Mouse (Mus musculus): ENCODE measurements around the gene Bbox1. TPM values are rescaled to one million over a fixed set of nuclear protein-coding genes. Genes with fewer than 3 reads are reported as not detected.

Gene Bbox1
- polyA plus RNA-seq, 1 experiment, result 0.27 TPM

- no peak overlapping the region for H3K4me3 ChIP-seq (ENCODE audit: control insufficient read depth, insufficient read depth, low read length)
- TF ChIP-seq CTCF (IDR thresholded peaks at IDR 0.05; ENCODE audit: borderline replicate concordance, control insufficient read depth, extremely low read depth, insufficient read depth, low read length, poor library complexity), result no peak
- TF ChIP-seq POLR2A (IDR thresholded peaks at IDR 0.05; ENCODE audit: control insufficient read depth, extremely low read depth, insufficient read depth, low read length, poor library complexity), result no peak
- no peak for DNase-seq
- H3K27ac ChIP-seq (ENCODE audit: control insufficient read depth, insufficient read depth, low read length), result no peak overlapping the region
- no peaks in the 10 kb centered on the region for H3K36me3 ChIP-seq (ENCODE audit: control insufficient read depth, insufficient read depth, low read length)
- H3K4me1 ChIP-seq (replicated peaks; ENCODE audit: control insufficient read depth, insufficient read depth, low read length), result no peaks in the 10 kb centered on the region
- no peaks in the 10 kb centered on the region for H3K27me3 ChIP-seq (ENCODE audit: control insufficient read depth, insufficient read depth, low read length)
- WGBS, result 91% methylated on average over 3 of the region's 3 CpGs
These were observed 28.4 kb downstream of the Bbox1 start for GRCm38 (mm10) chr2:110285829-110286504.

DNA sequence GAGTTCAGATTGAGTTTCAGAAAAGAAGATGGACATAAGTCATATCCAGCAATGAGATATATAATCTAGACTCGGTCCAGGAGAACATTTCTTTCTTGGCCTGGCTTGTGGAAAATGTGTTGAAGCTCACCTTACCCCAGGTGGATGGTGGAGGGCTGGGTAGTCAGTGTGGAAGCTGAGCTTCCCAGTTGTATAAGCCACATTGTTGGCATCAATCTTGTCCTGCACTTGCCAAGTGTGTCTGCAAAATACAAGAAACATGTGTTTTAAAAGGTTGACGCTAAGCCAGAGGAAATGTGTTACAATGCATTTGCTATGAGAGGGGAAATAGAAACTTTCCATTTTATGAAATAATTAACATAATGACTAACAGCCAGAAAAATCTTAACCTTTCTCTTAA lies 38.9 kb downstream of the Bbox1 start:
- Histone ChIP-seq H3K36me3 (ENCODE audit: control insufficient read depth, insufficient read depth, low read length) (no peaks in the 10 kb centered on the region), H3K4me3 (ENCODE audit: control insufficient read depth, insufficient read depth, low read length) (no peak overlapping the region), H3K27ac (ENCODE audit: control insufficient read depth, insufficient read depth, low read length) (no peak overlapping the region), H3K4me1 (replicated peaks; ENCODE audit: control insufficient read depth, insufficient read depth, low read length) (no peaks in the 10 kb centered on the region), H3K27me3 (ENCODE audit: control insufficient read depth, insufficient read depth, low read length) (no peaks in the 10 kb centered on the region)
- 80% methylated on average over 2 of the region's 2 CpGs for WGBS
- DNase-seq, result no peak
- TF ChIP-seq CTCF (IDR thresholded peaks at IDR 0.05; ENCODE audit: borderline replicate concordance, control insufficient read depth, extremely low read depth, insufficient read depth, low read length, poor library complexity), result no peak
- no peak for TF ChIP-seq POLR2A (IDR thresholded peaks at IDR 0.05; ENCODE audit: control insufficient read depth, extremely low read depth, insufficient read depth, low read length, poor library complexity)

DNA sequence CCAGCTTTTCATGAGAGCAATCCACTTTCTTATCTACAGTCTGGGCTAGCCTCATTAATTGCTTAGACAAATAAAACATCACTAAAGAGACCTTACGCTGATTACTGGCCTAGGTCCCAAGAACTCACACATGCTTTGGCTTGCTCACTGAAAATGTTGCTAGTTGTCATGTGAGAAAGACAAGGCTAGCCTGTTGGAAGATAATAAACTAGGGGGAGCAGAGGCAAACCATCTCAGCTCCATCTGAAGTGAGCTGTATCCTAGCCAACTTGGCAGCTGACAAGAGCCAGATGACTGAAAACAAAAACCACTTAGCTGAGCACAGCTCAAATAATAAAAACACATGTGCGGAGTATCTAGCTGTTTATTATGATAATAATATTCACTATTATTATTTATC lies 40.2 kb downstream of the Bbox1 start:
- no peaks in the 10 kb centered on the region for H3K4me1 ChIP-seq (replicated peaks; ENCODE audit: control insufficient read depth, insufficient read depth, low read length)
- no peak for DNase-seq
- H3K27ac ChIP-seq (ENCODE audit: control insufficient read depth, insufficient read depth, low read length), result no peak overlapping the region
- no peaks in the 10 kb centered on the region for H3K27me3 ChIP-seq (ENCODE audit: control insufficient read depth, insufficient read depth, low read length)
- no peak for TF ChIP-seq CTCF (IDR thresholded peaks at IDR 0.05; ENCODE audit: borderline replicate concordance, control insufficient read depth, extremely low read depth, insufficient read depth, low read length, poor library complexity)
- TF ChIP-seq POLR2A (IDR thresholded peaks at IDR 0.05; ENCODE audit: control insufficient read depth, extremely low read depth, insufficient read depth, low read length, poor library complexity), result no peak
- no peaks in the 10 kb centered on the region for H3K36me3 ChIP-seq (ENCODE audit: control insufficient read depth, insufficient read depth, low read length)
- 90% methylated on average over 2 of the region's 2 CpGs for WGBS
- no peak overlapping the region for H3K4me3 ChIP-seq (ENCODE audit: control insufficient read depth, insufficient read depth, low read length)

DNA sequence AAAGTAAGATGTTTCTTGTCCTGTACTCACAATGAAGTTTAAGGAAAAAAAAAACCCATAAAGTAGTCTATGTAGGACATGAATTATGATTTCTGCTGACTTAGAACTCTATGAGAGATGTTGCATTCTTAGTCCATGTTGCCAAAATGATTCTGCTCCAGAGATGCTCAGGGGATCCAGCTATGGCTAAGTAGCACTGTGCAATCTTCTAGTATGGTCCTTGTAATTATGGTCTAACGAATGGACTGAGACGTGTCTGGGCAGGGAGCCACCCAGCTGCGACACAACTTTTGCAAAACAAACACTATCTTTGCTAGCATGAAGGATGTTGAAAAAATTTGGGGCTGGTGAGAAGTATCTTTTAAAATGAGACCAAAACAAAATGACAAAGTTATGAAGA lies 45.1 kb downstream of the Bbox1 start:
- Histone ChIP-seq H3K4me1 (replicated peaks; ENCODE audit: control insufficient read depth, insufficient read depth, low read length) (no peaks in the 10 kb centered on the region), H3K27me3 (ENCODE audit: control insufficient read depth, insufficient read depth, low read length) (no peaks in the 10 kb centered on the region), H3K27ac (ENCODE audit: control insufficient read depth, insufficient read depth, low read length) (no peak overlapping the region), H3K4me3 (ENCODE audit: control insufficient read depth, insufficient read depth, low read length) (no peak overlapping the region), H3K36me3 (ENCODE audit: control insufficient read depth, insufficient read depth, low read length) (no peaks in the 10 kb centered on the region)
- 91% methylated on average over 3 of the region's 3 CpGs for WGBS
- no peak for TF ChIP-seq POLR2A (IDR thresholded peaks at IDR 0.05; ENCODE audit: control insufficient read depth, extremely low read depth, insufficient read depth, low read length, poor library complexity)
- DNase-seq, result no peak

GRCm38 (mm10) chr2:110232252-110232651 lies 82.1 kb downstream of the Bbox1 start:
- Histone ChIP-seq H3K4me3 (ENCODE audit: control insufficient read depth, insufficient read depth, low read length) (no peak overlapping the region), H3K27me3 (ENCODE audit: control insufficient read depth, insufficient read depth, low read length) (no peaks in the 10 kb centered on the region), H3K4me1 (replicated peaks; ENCODE audit: control insufficient read depth, insufficient read depth, low read length) (no peaks in the 10 kb centered on the region), H3K27ac (ENCODE audit: control insufficient read depth, insufficient read depth, low read length) (no peak overlapping the region), H3K36me3 (ENCODE audit: control insufficient read depth, insufficient read depth, low read length) (no peaks in the 10 kb centered on the region)
- DNase-seq, result no peak
- no peak for TF ChIP-seq CTCF (IDR thresholded peaks at IDR 0.05; ENCODE audit: borderline replicate concordance, control insufficient read depth, extremely low read depth, insufficient read depth, low read length, poor library complexity)
- no peak for TF ChIP-seq POLR2A (IDR thresholded peaks at IDR 0.05; ENCODE audit: control insufficient read depth, extremely low read depth, insufficient read depth, low read length, poor library complexity)
- WGBS, result 71% methylated on average over 9 of the region's 9 CpGs

GRCm38 (mm10) chr2:110230753-110231152 lies 83.6 kb downstream of the Bbox1 start:
- DNase-seq, result no peak
- H3K4me1 ChIP-seq (replicated peaks; ENCODE audit: control insufficient read depth, insufficient read depth, low read length), result no peaks in the 10 kb centered on the region
- no peak for TF ChIP-seq POLR2A (IDR thresholded peaks at IDR 0.05; ENCODE audit: control insufficient read depth, extremely low read depth, insufficient read depth, low read length, poor library complexity)
- no peak for TF ChIP-seq CTCF (IDR thresholded peaks at IDR 0.05; ENCODE audit: borderline replicate concordance, control insufficient read depth, extremely low read depth, insufficient read depth, low read length, poor library complexity)
- 87% methylated on average over 4 of the region's 4 CpGs for WGBS
- no peaks in the 10 kb centered on the region for H3K27me3 ChIP-seq (ENCODE audit: control insufficient read depth, insufficient read depth, low read length)
- H3K4me3 ChIP-seq (ENCODE audit: control insufficient read depth, insufficient read depth, low read length), result no peak overlapping the region
- no peaks in the 10 kb centered on the region for H3K36me3 ChIP-seq (ENCODE audit: control insufficient read depth, insufficient read depth, low read length)
- H3K27ac ChIP-seq (ENCODE audit: control insufficient read depth, insufficient read depth, low read length), result no peak overlapping the region

Data from thymus, adult 2 months (tissue).